ENCODE assay signal across 16 mouse cellular contexts in the genomic region with DNA sequence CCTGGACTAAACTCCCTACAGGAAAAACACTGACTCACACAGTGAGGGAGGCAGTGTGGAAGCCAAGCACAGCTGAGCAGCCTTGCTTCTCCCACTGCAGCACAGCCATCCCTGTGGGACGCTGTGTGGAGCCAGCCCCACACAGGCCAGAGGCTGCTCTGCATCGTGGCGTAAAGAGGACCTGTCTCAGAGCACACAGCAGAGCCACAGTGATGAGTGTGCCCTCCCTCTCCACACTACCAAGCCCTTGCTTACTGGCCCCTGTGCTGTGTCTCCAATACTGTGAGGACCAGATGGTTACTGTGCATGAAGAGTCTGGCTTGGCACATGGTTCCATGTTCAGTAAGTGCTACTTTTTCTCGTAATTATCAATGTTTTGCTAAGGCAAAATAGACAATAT.
A peak's percentile ranks its signal among the peaks of the same experiment; 100 is the strongest.
DNase-seq lines count a peak whose midpoint lies in the region; ATAC-seq lines count a peak whose summit lies in the region.
"Had no signal": no experiment of that assay in that cellular context is flagged by ENCODE, and none has a peak within 500 bp of the region (broad histone marks: within the 10 kb centered on the region; RNA-seq: fewer than 3 reads in every experiment).

No protein-coding gene starts in this region.

- no peak overlapping the region for H3K9ac ChIP-seq in forebrain, embryonic 15.5 days (replicated peaks)
- no peak overlapping the region for H3K9ac ChIP-seq in forebrain, embryonic 13.5 days
- H3K9ac ChIP-seq in limb, embryonic 13.5 days: 0 out of 2 replicates have a peak overlapping the region, but pooled peaks have one; percentile 31
- H3K9ac ChIP-seq: embryonic facial prominence, embryonic 13.5 days; neural tube, embryonic 12.5 days had no signal

- H3K4me2 ChIP-seq in forebrain, embryonic 15.5 days (replicated peaks): no peak overlapping the region
- H3K4me2 ChIP-seq in forebrain, embryonic 13.5 days: no peak overlapping the region
- H3K4me2 ChIP-seq in limb, embryonic 13.5 days (replicated peaks): no peak overlapping the region
- H3K4me2 ChIP-seq: embryonic facial prominence, embryonic 13.5 days; neural tube, embryonic 12.5 days had no signal

- 0 out of 2 replicates have a peak, but pooled peaks have one; percentile 29 for ATAC-seq in forebrain, embryonic 15.5 days (replicated peaks)
- no peak; the same call in 1 of the 2 replicates for ATAC-seq in forebrain, embryonic 13.5 days
- ATAC-seq in limb, embryonic 13.5 days (ENCODE audit: low FRiP score, low read depth): no peak
- no peak for ATAC-seq in megakaryocyte, adult 5-6 weeks (ENCODE audit: poor library complexity, severe bottlenecking)
- ATAC-seq: hindbrain, postnatal 0 days had no signal

- 70% methylated on average over 4 of the region's 4 CpGs for WGBS in forebrain, embryonic 15.5 days
- WGBS in forebrain, embryonic 13.5 days: 82% methylated on average over 4 of the region's 4 CpGs
- 83% methylated on average over 4 of the region's 4 CpGs for WGBS in limb, embryonic 13.5 days
- 83% methylated on average over 4 of the region's 4 CpGs for WGBS in limb, embryonic 10.5 days

- H3K4me3 ChIP-seq in forebrain, embryonic 15.5 days: no peak overlapping the region
- no peak overlapping the region for H3K4me3 ChIP-seq in forebrain, embryonic 13.5 days
- no peak overlapping the region for H3K4me3 ChIP-seq in limb, embryonic 13.5 days
- no peak overlapping the region for H3K4me3 ChIP-seq in limb, embryonic 10.5 days
- H3K4me3 ChIP-seq: embryonic facial prominence, embryonic 13.5 days; megakaryocyte, embryonic 14.5 days; neural tube, embryonic 12.5 days had no signal

- no peak for DNase-seq in limb, embryonic 10.5 days (ENCODE audit: low spot score)
- peak; percentile 23 to 52 for DNase-seq in cerebellum, postnatal 14 days
- peak; percentile 40 to 53 for DNase-seq in layer of hippocampus, postnatal 36 days
- no peak for DNase-seq in urinary bladder, postnatal 25 days (ENCODE audit: low spot score)
- DNase-seq: adrenal gland, postnatal 10 days; kidney, adult 2 months; lung, adult 2 months; thymus, postnatal 4 days had no signal

- peak overlapping the region; percentile 43; the same call in 1 of the 2 replicates for H3K27ac ChIP-seq in forebrain, embryonic 15.5 days (replicated peaks)
- no peak overlapping the region for H3K27ac ChIP-seq in forebrain, embryonic 13.5 days
- H3K27ac ChIP-seq in limb, embryonic 13.5 days: no peak overlapping the region
- H3K27ac ChIP-seq in limb, embryonic 10.5 days: no peak overlapping the region
- H3K27ac ChIP-seq: embryonic facial prominence, embryonic 13.5 days; hindbrain, postnatal 0 days; neural tube, embryonic 12.5 days had no signal

- H3K9me3 ChIP-seq in forebrain, embryonic 15.5 days: no peaks in the 10 kb centered on the region
- no peaks in the 10 kb centered on the region for H3K9me3 ChIP-seq in forebrain, embryonic 13.5 days (replicated peaks)
- H3K9me3 ChIP-seq in limb, embryonic 13.5 days: no peaks in the 10 kb centered on the region
- no peaks in the 10 kb centered on the region for H3K9me3 ChIP-seq in limb, embryonic 10.5 days (replicated peaks)
- H3K9me3 ChIP-seq: embryonic facial prominence, embryonic 13.5 days; megakaryocyte, embryonic 14.5 days; neural tube, embryonic 12.5 days had no signal

- H3K27me3 ChIP-seq in forebrain, embryonic 15.5 days: no peaks in the 10 kb centered on the region
- no peaks in the 10 kb centered on the region for H3K27me3 ChIP-seq in forebrain, embryonic 13.5 days
- no peaks in the 10 kb centered on the region for H3K27me3 ChIP-seq in limb, embryonic 13.5 days
- no peaks in the 10 kb centered on the region for H3K27me3 ChIP-seq in limb, embryonic 10.5 days (ENCODE audit: low read depth, poor library complexity, severe bottlenecking)
- H3K27me3 ChIP-seq: embryonic facial prominence, embryonic 13.5 days; megakaryocyte, embryonic 14.5 days; neural tube, embryonic 12.5 days had no signal

- H3K4me1 ChIP-seq in forebrain, embryonic 15.5 days: peaks cover 4% of the 10 kb centered on the region; the same call in 1 of the 2 replicates
- H3K4me1 ChIP-seq in forebrain, embryonic 13.5 days: peaks cover 4% of the 10 kb centered on the region; the same call in 1 of the 2 replicates
- H3K4me1 ChIP-seq in limb, embryonic 13.5 days: peaks cover 4% of the 10 kb centered on the region
- H3K4me1 ChIP-seq in limb, embryonic 10.5 days: no peaks in the 10 kb centered on the region
- H3K4me1 ChIP-seq: neural tube, embryonic 12.5 days had no signal

- peaks cover 9% of the 10 kb centered on the region for H3K36me3 ChIP-seq in forebrain, embryonic 15.5 days
- H3K36me3 ChIP-seq in forebrain, embryonic 13.5 days (ENCODE audit: poor library complexity, severe bottlenecking): peaks cover 26% of the 10 kb centered on the region
- H3K36me3 ChIP-seq in limb, embryonic 13.5 days: peaks cover 12% of the 10 kb centered on the region
- 0 out of 2 replicates have a peak, but pooled peaks cover 7% of the 10 kb centered on the region for H3K36me3 ChIP-seq in limb, embryonic 10.5 days

Comparison
In these comparisons a context has a peak if more than half of its experiments do, and no peak if none do; other contexts are left out.
1. DNase-seq: peak in cerebellum, postnatal 14 days (2 of 2) and layer of hippocampus, postnatal 36 days (2 of 2); none in limb, embryonic 10.5 days (single experiment) and urinary bladder, postnatal 25 days (single experiment).